Mouse (Mus musculus) kidney, adult 2 months (tissue): ENCODE measurements at regions not wholly inside any gene's neighbourhood (a gene's known extent, or its start where the extent isn't known, plus 50 kb on each side); places are given as distances from the start of the nearest gene placed in this dataset.

ENCODE experiments used
- CTCF ChIP-seq: fragments of 200-500 bp; conservative IDR thresholded peaks from 2 replicates; pipeline ENCODE4 v1.5.1; 2011; ENCODE audit warnings: low read depth, mild to moderate bottlenecking, control low read depth, low read length, moderate library complexity, mixed read lengths; ENCODE audit not compliant: insufficient read depth, insufficient read length
- POLR2A ChIP-seq: fragments of 200-500 bp; IDR thresholded peaks from one replicate; pipeline ENCODE4 v1.6.1; 2011; ENCODE audit warnings: low read depth, low read length, control low read depth

DNA sequence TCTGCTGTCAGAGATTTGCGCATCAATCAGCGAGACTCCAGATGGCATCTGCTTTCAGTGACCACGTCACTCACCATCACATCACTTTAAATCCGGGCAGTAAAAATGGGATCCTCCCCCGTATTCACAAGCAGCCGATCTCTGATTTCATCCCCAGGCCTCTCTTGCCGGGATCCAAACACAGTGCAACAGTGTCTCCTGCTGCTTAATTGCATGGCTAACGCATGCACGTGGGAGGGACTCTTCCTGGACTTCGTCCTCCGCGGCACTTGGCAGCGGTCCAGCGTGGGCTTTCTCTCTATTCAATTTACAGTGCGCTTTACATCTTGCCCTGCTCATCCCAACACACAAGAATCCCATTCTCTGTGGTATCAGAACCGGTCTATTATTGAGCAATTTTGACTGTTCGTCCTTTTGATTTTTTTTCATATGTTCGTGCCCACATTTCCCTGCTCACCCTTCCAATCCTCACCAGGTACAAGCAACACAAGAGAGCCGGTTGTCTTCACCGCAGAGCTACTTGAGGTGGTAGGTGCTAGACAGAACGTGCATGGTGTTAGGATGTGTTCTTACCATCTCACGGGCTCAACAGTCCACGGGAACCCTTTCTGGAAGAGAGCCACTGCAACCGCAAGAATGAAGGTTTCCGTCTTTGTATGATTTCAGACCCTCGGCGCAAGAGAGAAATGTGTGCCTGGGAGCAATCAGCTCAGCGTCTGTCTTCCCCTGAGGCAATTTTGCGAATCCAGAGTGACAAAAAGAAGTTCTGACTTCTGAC lies 109.3 kb downstream of the Tbx4 start:
- TF ChIP-seq CTCF (no peak; the same call in 1 of the 2 replicates), POLR2A (no peak)
